In genomic region chr3:131564430-131565256, GRCm38 (mm10) we compare ENCODE assay signal across 8 mouse cellular contexts. TPM values are rescaled to one million over a fixed set of nuclear protein-coding genes. Genes with fewer than 3 reads are reported as not detected.
DNase-seq lines count a peak whose midpoint lies in the region; ATAC-seq and TF ChIP-seq lines count a peak whose summit lies in the region.

Gene Papss1, plus strand, starts transcription at chr3:131564768.

- H3K4me2 ChIP-seq in heart, embryonic 15.5 days = peak within 1 kb of the TSS; percentile 67
- peak within 1 kb of the TSS; percentile 87 for H3K4me2 ChIP-seq in liver, embryonic 14.5 days (ENCODE audit: low read depth)
- peak within 1 kb of the TSS; percentile 45 for H3K4me2 ChIP-seq in neural tube, embryonic 11.5 days (ENCODE audit: low read depth)
- peak within 1 kb of the TSS; percentile 64 for H3K4me2 ChIP-seq in stomach, postnatal 0 days (replicated peaks; ENCODE audit: low read depth)

- WGBS in forebrain, embryonic 10.5 days = under 1% methylated on average over 73 of the region's 73 CpGs
- under 1% methylated on average over 73 of the region's 73 CpGs for WGBS in heart, embryonic 15.5 days
- under 1% methylated on average over 73 of the region's 73 CpGs for WGBS in liver, embryonic 14.5 days (ENCODE audit: insufficient replicate concordance)
- under 1% methylated on average over 73 of the region's 73 CpGs for WGBS in neural tube, embryonic 11.5 days
- under 1% methylated on average over 65 of the region's 73 CpGs for whole genome bisulfite sequencing in stomach, postnatal 0 days

- peak; percentile 100 for DNase-seq in CD8-positive naive resting alpha-beta T cell, adult 2 months (ENCODE audit: low read depth in 2 of 2, low spot score in 2 of 2)
- peak; percentile 100 for DNase-seq in c-Kit-positive CD71-negative TER-119-negative erythroid progenitor cells, embryonic 14.5 days (ENCODE audit: low read depth)
- DNase-seq in forebrain, embryonic 10.5 days (ENCODE audit: extremely low spot score, low spot score) = peak; percentile 100
- DNase-seq in kidney, postnatal 25 days = peak; percentile 100
- peak; percentile 98 to 99 (median 98) for DNase-seq in liver, embryonic 14.5 days (ENCODE audit: low read depth in 3 of 3, low spot score in 3 of 3)
- peak; percentile 100 for DNase-seq in neural tube, embryonic 11.5 days (ENCODE audit: low spot score)
- peak; percentile 100 for DNase-seq in stomach, postnatal 0 days (ENCODE audit: low spot score)

- H3K4me3 ChIP-seq in forebrain, embryonic 10.5 days = peak within 1 kb of the TSS; percentile 88
- peak within 1 kb of the TSS; percentile 85 for H3K4me3 ChIP-seq in heart, embryonic 15.5 days
- H3K4me3 ChIP-seq in liver, embryonic 14.5 days (ENCODE audit: insufficient read depth in 1 of 2, low read depth in 2 of 2, low read length in 2 of 2) = peak within 1 kb of the TSS; percentile 67 to 75
- H3K4me3 ChIP-seq in neural tube, embryonic 11.5 days (ENCODE audit: low read depth, low read length) = peak within 1 kb of the TSS; percentile 74
- H3K4me3 ChIP-seq in stomach, postnatal 0 days (ENCODE audit: low read depth, low read length) = peak within 1 kb of the TSS; percentile 90

- peak; percentile 99 for ATAC-seq in heart, embryonic 15.5 days (replicated peaks; ENCODE audit: insufficient number of reproducible peaks, insufficient read depth, low FRiP score, low read depth)
- ATAC-seq in liver, embryonic 14.5 days (ENCODE audit: insufficient read depth) = peak; percentile 97
- ATAC-seq in neural tube, embryonic 11.5 days (ENCODE audit: insufficient read depth, low FRiP score, low TSS enrichment) = peak; percentile 99
- ATAC-seq in stomach, postnatal 0 days (ENCODE audit: low FRiP score, low TSS enrichment) = peak; percentile 99

- no peak for TF ChIP-seq EP300 in liver, embryonic 14.5 days (IDR thresholded peaks at IDR 0.05; ENCODE audit: low read depth)
- TF ChIP-seq EP300 in stomach, postnatal 0 days (optimal IDR thresholded peaks at IDR 0.05) = no peak

- no peaks in the 10 kb centered on the region; the same call in 1 of the 2 replicates for H3K9me3 ChIP-seq in forebrain, embryonic 10.5 days
- no peaks in the 10 kb centered on the region for H3K9me3 ChIP-seq in heart, embryonic 15.5 days (replicated peaks)
- H3K9me3 ChIP-seq in liver, embryonic 14.5 days (ENCODE audit: control insufficient read depth, low read length) = no peaks in the 10 kb centered on the region
- H3K9me3 ChIP-seq in neural tube, embryonic 11.5 days (ENCODE audit: control insufficient read depth, low read length) = no peaks in the 10 kb centered on the region
- H3K9me3 ChIP-seq in stomach, postnatal 0 days (ENCODE audit: control insufficient read depth, low read length) = no peaks in the 10 kb centered on the region

- peak within 1 kb of the TSS; percentile 95 for H3K27ac ChIP-seq in forebrain, embryonic 10.5 days
- peak within 1 kb of the TSS; percentile 92 for H3K27ac ChIP-seq in heart, embryonic 15.5 days
- H3K27ac ChIP-seq in liver, embryonic 14.5 days = peak within 1 kb of the TSS; percentile 25
- H3K27ac ChIP-seq in neural tube, embryonic 11.5 days (ENCODE audit: low read depth, low read length) = peak within 1 kb of the TSS; percentile 91
- H3K27ac ChIP-seq in stomach, postnatal 0 days (replicated peaks) = peak within 1 kb of the TSS; percentile 95

- peaks cover 8% of the 10 kb centered on the region for H3K36me3 ChIP-seq in forebrain, embryonic 10.5 days (replicated peaks)
- H3K36me3 ChIP-seq in heart, embryonic 15.5 days = no peaks in the 10 kb centered on the region
- no peaks in the 10 kb centered on the region for H3K36me3 ChIP-seq in liver, embryonic 14.5 days (replicated peaks; ENCODE audit: control insufficient read depth, insufficient read depth, low read depth)
- H3K36me3 ChIP-seq in neural tube, embryonic 11.5 days (ENCODE audit: control insufficient read depth, insufficient read depth, low read length) = no peaks in the 10 kb centered on the region
- H3K36me3 ChIP-seq in stomach, postnatal 0 days (ENCODE audit: control insufficient read depth, insufficient read depth, low read length) = peaks cover 2% of the 10 kb centered on the region; the same call in 1 of the 2 replicates

- no peaks in the 10 kb centered on the region for H3K27me3 ChIP-seq in forebrain, embryonic 10.5 days (ENCODE audit: poor library complexity, severe bottlenecking)
- no peaks in the 10 kb centered on the region for H3K27me3 ChIP-seq in heart, embryonic 15.5 days
- H3K27me3 ChIP-seq in liver, embryonic 14.5 days (ENCODE audit: control insufficient read depth, insufficient read depth, low read length) = no peaks in the 10 kb centered on the region
- H3K27me3 ChIP-seq in neural tube, embryonic 11.5 days (ENCODE audit: control insufficient read depth, insufficient read depth, low read length) = no peaks in the 10 kb centered on the region
- no peaks in the 10 kb centered on the region for H3K27me3 ChIP-seq in stomach, postnatal 0 days (ENCODE audit: control insufficient read depth, insufficient read depth, low read length)

- TF ChIP-seq CTCF in liver, embryonic 14.5 days (IDR thresholded peaks at IDR 0.05; ENCODE audit: low read depth) = no peak
- TF ChIP-seq CTCF in stomach, postnatal 0 days (IDR thresholded peaks at IDR 0.05; ENCODE audit: low read depth) = peak; percentile 32; the same call in 1 of the 2 replicates

- H3K4me1 ChIP-seq in forebrain, embryonic 10.5 days = peaks cover 34% of the 10 kb centered on the region
- H3K4me1 ChIP-seq in heart, embryonic 15.5 days (replicated peaks) = peaks cover 16% of the 10 kb centered on the region
- peaks cover 9 to 16% of the 10 kb centered on the region in 2 experiments; a peak in 2 of 4 replicates for H3K4me1 ChIP-seq in liver, embryonic 14.5 days (replicated peaks; ENCODE audit: control insufficient read depth in 2 of 2, insufficient read depth in 2 of 2, low read length in 1 of 2)
- peaks cover 9% of the 10 kb centered on the region for H3K4me1 ChIP-seq in neural tube, embryonic 11.5 days (ENCODE audit: control insufficient read depth, insufficient read depth, low read length)
- H3K4me1 ChIP-seq in stomach, postnatal 0 days (replicated peaks; ENCODE audit: control insufficient read depth, insufficient read depth) = peaks cover 4% of the 10 kb centered on the region

- H3K9ac ChIP-seq in heart, embryonic 15.5 days = peak within 1 kb of the TSS; percentile 87
- H3K9ac ChIP-seq in liver, embryonic 14.5 days (replicated peaks) = peak within 1 kb of the TSS; percentile 52
- peak within 1 kb of the TSS; percentile 83 for H3K9ac ChIP-seq in neural tube, embryonic 11.5 days (ENCODE audit: low read length)
- H3K9ac ChIP-seq in stomach, postnatal 0 days (ENCODE audit: low read length) = peak within 1 kb of the TSS; percentile 90

RNA-seq across cellular contexts. Expression of gene Papss1, which starts in this region (rescaled TPM):
- polyA plus RNA-seq in forebrain, embryonic 10.5 days (2016; fragmentation: Nextera tagmentation; extraction: Ambion mirVana) = 61.1 and 63.1 TPM in 2 replicates
- polyA plus RNA-seq in heart, embryonic 15.5 days (2015; fragmentation: Nextera tagmentation; extraction: Ambion mirVana) = 34.8 and 52.4 TPM in 2 replicates
- polyA plus RNA-seq in liver, embryonic 14.5 days (2012; rRNA removed) = 5.0 and 6.5 TPM in 2 replicates
- 8.0 and 8.2 TPM in 2 replicates for polyA plus RNA-seq in liver, embryonic 14.5 days (2014; fragmentation: Nextera tagmentation; extraction: Ambion mirVana)
- polyA plus RNA-seq in neural tube, embryonic 11.5 days (2014; fragmentation: Nextera tagmentation; extraction: Ambion mirVana) = 93.7 and 98.1 TPM in 2 replicates
- 54.3 and 56.6 TPM in 2 replicates for polyA plus RNA-seq in stomach, postnatal 0 days (2015; fragmentation: Nextera tagmentation; extraction: Ambion mirVana)

Comparison
In these comparisons a context has a peak if more than half of its experiments do, and no peak if none do; other contexts are left out.
1. Peak in every context shown above with its lines: DNase-seq, ATAC-seq, H3K4me3 ChIP-seq and H3K27ac ChIP-seq.
2. H3K27ac ChIP-seq: peak in every context shown above with its lines; median percentile 95 in forebrain, embryonic 10.5 days; 95 in stomach, postnatal 0 days; 92 in heart, embryonic 15.5 days; 91 in neural tube, embryonic 11.5 days; 25 in liver, embryonic 14.5 days.